Mouse (Mus musculus): ENCODE data around the gene Gm9767. TPM values are rescaled to one million over a fixed set of nuclear protein-coding genes. Genes with fewer than 3 reads are reported as not detected.

Gm9767 gene
- polyA plus RNA-seq, 1 experiment: not detected

DNA sequence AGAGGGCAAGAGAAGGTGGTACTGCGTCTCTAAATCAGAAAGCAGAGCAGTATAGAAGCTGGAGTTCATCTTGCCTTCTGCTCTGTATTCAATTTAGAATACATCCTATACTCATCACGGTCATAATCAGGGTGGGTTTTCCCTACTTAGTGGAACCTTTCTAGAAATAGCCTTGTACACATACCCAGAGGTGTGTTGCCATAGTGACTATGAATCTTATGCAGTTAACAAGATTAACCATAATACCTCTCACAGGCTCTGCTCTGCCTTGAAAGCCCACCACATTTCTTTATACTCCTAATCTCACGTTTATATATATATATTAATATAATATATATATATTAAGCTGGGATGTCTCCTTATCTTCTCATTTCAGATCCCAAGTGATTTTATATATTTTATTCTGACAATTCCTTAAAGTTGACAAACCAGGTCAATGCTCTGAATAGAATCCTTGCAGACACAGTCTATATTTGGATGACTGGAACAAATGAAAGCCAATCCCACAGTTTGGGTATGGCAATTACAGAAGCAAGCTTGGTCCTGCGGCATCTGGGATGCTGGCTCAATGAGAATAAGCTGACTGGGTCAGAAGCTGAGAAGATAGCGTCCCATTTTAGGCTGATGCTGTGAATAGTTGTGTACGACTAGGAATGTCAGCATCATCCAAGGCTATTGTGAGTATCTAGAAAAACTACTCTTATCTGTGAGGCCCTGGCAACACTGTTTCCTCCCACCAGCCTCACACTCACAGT is 41.2 kb downstream of the Gm9767 start:
- H3K9ac ChIP-seq (ENCODE audit: low read depth, poor library complexity, severe bottlenecking): no peak overlapping the region
- H3K27ac ChIP-seq (ENCODE audit: insufficient read depth, low read length): no peak overlapping the region
- H3K4me3 ChIP-seq (ENCODE audit: low read depth, low read length): no peak overlapping the region
- no peaks in the 10 kb centered on the region for H3K27me3 ChIP-seq (ENCODE audit: control insufficient read depth, insufficient read depth, low read length, poor library complexity, severe bottlenecking)
- H3K4me1 ChIP-seq (ENCODE audit: control insufficient read depth, insufficient read depth, low read length): no peaks in the 10 kb centered on the region
- H3K9me3 ChIP-seq (replicated peaks; ENCODE audit: control insufficient read depth, insufficient read depth, low read length, poor library complexity, severe bottlenecking): no peaks in the 10 kb centered on the region
- no peak for TF ChIP-seq CTCF (IDR thresholded peaks at IDR 0.05; ENCODE audit: low read depth, low read length)
- TF ChIP-seq EP300 (IDR thresholded peaks at IDR 0.05; ENCODE audit: insufficient read depth, low read depth, low read length): no peak
- no peak for TF ChIP-seq POLR2A (IDR thresholded peaks at IDR 0.05; ENCODE audit: insufficient read depth, low read length)
- H3K36me3 ChIP-seq (ENCODE audit: control insufficient read depth, insufficient read depth, low read length, poor library complexity, severe bottlenecking): no peaks in the 10 kb centered on the region

DNA sequence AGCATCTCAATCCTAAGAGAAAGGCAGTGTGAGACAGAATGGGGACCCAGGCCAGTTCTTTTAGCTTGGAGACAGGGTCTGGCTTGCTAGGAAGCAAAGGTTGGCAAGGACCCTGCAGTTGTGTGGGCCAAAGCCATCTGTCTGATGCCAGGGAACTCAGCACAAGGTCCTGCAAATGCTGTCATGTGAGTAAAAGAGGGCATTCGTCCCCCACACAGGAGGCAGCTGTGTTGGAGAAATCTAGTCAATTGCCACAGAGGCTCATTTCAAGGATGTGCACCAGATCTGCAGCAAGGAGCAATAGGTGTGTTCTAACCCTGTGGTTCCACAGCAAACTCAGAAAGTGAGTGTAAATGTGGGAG is 41.7 kb downstream of the Gm9767 start:
- Histone ChIP-seq H3K9ac (ENCODE audit: low read depth, poor library complexity, severe bottlenecking) (no peak overlapping the region), H3K36me3 (ENCODE audit: control insufficient read depth, insufficient read depth, low read length, poor library complexity, severe bottlenecking) (no peaks in the 10 kb centered on the region), H3K4me1 (ENCODE audit: control insufficient read depth, insufficient read depth, low read length) (no peaks in the 10 kb centered on the region), H3K27ac (ENCODE audit: insufficient read depth, low read length) (no peak overlapping the region), H3K4me3 (ENCODE audit: low read depth, low read length) (no peak overlapping the region), H3K27me3 (ENCODE audit: control insufficient read depth, insufficient read depth, low read length, poor library complexity, severe bottlenecking) (no peaks in the 10 kb centered on the region), H3K9me3 (replicated peaks; ENCODE audit: control insufficient read depth, insufficient read depth, low read length, poor library complexity, severe bottlenecking) (no peaks in the 10 kb centered on the region)
- no peak for TF ChIP-seq POLR2A (IDR thresholded peaks at IDR 0.05; ENCODE audit: insufficient read depth, low read length)
- no peak for TF ChIP-seq CTCF (IDR thresholded peaks at IDR 0.05; ENCODE audit: low read depth, low read length)
- TF ChIP-seq EP300 (IDR thresholded peaks at IDR 0.05; ENCODE audit: insufficient read depth, low read depth, low read length): no peak

Other genes starting within 250 kb of the Gm9767 start
- 5.4 and 6.0 TPM in 2 replicates for gene Tmem200a, start 797 bp downstream of the Gm9767 start, polyA plus RNA-seq (2011; ENCODE audit: insufficient read depth, insufficient read length, low read depth, missing spikeins)
- gene Samd3, start 151.5 kb downstream of the Gm9767 start, polyA plus RNA-seq (2011; ENCODE audit: insufficient read depth, insufficient read length, low read depth, missing spikeins): 0.38 TPM in 1 of 2 replicates, not detected in the other

Measured in ES-Bruce4 (cell line).